Mouse (Mus musculus) lung, embryonic 16.5 days (tissue): ENCODE results near the gene Cyp4f17. TPM values are rescaled to one million over a fixed set of nuclear protein-coding genes. Genes with fewer than 3 reads are reported as not detected.
"Not testable (repeated sequence)": the region's sequence is repeated elsewhere in the genome, so short reads cannot be mapped to it uniquely, and the experiment has no call there.

Source experiments
- ATAC-seq: fragments of 200-750 bp; cut with Nextera tagmentation; 2 replicates; pipeline ENCODE4 v1.8.0; 2017; ENCODE audit warnings: low read depth, mild to moderate bottlenecking, moderate library complexity
- H3K27ac ChIP-seq: fragments of 300-500 bp; sonication (generic); 2 replicates; pipeline ENCODE4 v1.5.1; 2014; ENCODE audit warnings: mild to moderate bottlenecking, control low read depth, low read length
- H3K27me3 ChIP-seq: fragments of 300-500 bp; sonication (generic); 2 replicates; pipeline ENCODE4 v1.6.1; 2014; ENCODE audit warnings: low read depth, low read length, mixed read lengths; ENCODE audit not compliant: control insufficient read depth, insufficient read depth
- H3K36me3 ChIP-seq: fragments of 300-500 bp; sonication (generic); 2 replicates; pipeline ENCODE4 v1.6.1; 2014; ENCODE audit warnings: low read length; ENCODE audit not compliant: control insufficient read depth, insufficient read depth
- H3K4me1 ChIP-seq: fragments of 300-500 bp; sonication (generic); replicated peaks from 2 replicates; pipeline ENCODE4 v1.6.1; 2014; ENCODE audit warnings: low read length, mixed read lengths; ENCODE audit not compliant: control insufficient read depth, insufficient read depth
- H3K4me2 ChIP-seq: fragments of 300-500 bp; sonication (generic); 2 replicates; pipeline ENCODE4 v1.6.1; 2014; ENCODE audit warnings: low read depth, low read length, control low read depth
- H3K4me3 ChIP-seq: fragments of 300-500 bp; sonication (generic); 2 replicates; pipeline ENCODE4 v1.5.1; 2014; ENCODE audit warnings: mild to moderate bottlenecking, low read length, control low read depth
- H3K9ac ChIP-seq: fragments of 300-500 bp; sonication (generic); 2 replicates; pipeline ENCODE4 v1.6.1; 2014; ENCODE audit warnings: low read length, control low read depth
- H3K9me3 ChIP-seq: fragments of 300-500 bp; sonication (generic); 2 replicates; pipeline ENCODE4 v1.6.1; 2016; ENCODE audit warnings: low read length; ENCODE audit not compliant: control insufficient read depth
- WGBS: fragments of 180-500 bp; shearing (Covaris S2); extraction: QIAGEN DNeasy Blood & Tissue Kit; methylation state at CpG from one replicate; pipeline ENCODE4 v1.1.7; 2014; 5-methylcytosine and 5-hydroxymethylcytosine counted together
- polyA plus RNA-seq: library from polyadenylated mRNA; unstranded; fragments of >200 nt; fragmentation: Nextera tagmentation; extraction: Ambion mirVana; gene quantifications from 2 replicates; pipeline ENCODE4 v1.2.1, GENCODE M21; 2015

Gene Cyp4f17
- polyA plus RNA-seq, 1 experiment from 2014 or later = 8.7 TPM

- H3K36me3 ChIP-seq = no peaks in the 10 kb centered on the region
- WGBS = 70% methylated on average over 14 of the region's 14 CpGs
- H3K9ac ChIP-seq = no peak overlapping the region
- H3K9me3 ChIP-seq = no peaks in the 10 kb centered on the region
- H3K4me1 ChIP-seq = no peaks in the 10 kb centered on the region
- no peak overlapping the region for H3K4me2 ChIP-seq
- 0 out of 2 replicates have a peak, but pooled peaks cover 6% of the 10 kb centered on the region for H3K27me3 ChIP-seq
- no peak overlapping the region for H3K4me3 ChIP-seq
- H3K27ac ChIP-seq = no peak overlapping the region
- no peak for ATAC-seq
Observed at GRCm38 (mm10) chr17:32481766-32482165, 24.1 kb upstream of the Cyp4f17 start.

DNA sequence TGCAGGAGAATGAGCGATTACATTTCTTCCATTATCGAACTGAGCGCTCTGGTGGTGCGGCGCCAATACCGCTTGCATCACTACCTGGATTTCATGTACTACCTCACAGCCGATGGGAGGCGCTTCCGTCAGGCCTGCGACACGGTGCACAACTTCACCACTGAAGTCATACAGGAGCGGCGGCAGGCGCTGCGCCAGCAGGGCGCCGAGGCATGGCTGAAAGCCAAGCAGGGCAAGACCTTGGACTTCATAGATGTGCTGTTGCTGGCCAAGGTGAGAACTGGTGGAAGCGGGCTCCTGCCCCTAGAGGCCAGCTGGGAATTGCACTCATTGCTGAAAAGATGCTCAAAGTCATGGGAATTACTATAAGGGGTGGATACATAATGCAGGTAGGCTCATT lies 22.6 kb upstream of the Cyp4f17 start:
- Histone ChIP-seq H3K36me3 (no peaks in the 10 kb centered on the region), H3K4me1 (no peaks in the 10 kb centered on the region), H3K4me3 (peak overlapping the region; percentile 17), H3K27me3 (0 out of 2 replicates have a peak, but pooled peaks cover 6% of the 10 kb centered on the region), H3K9me3 (no peaks in the 10 kb centered on the region), H3K4me2 (peak overlapping the region; percentile 44), H3K9ac (no peak overlapping the region), H3K27ac (no peak overlapping the region)
- WGBS = 14% methylated on average over 18 of the region's 18 CpGs
- peak; percentile 77 for ATAC-seq

GRCm38 (mm10) chr17:32492349-32492980 lies 13.4 kb upstream of the Cyp4f17 start:
- Histone ChIP-seq H3K9me3 (no peaks in the 10 kb centered on the region), H3K4me2 (peak overlapping the region; percentile 53), H3K27ac (no peak overlapping the region), H3K36me3 (no peaks in the 10 kb centered on the region), H3K27me3 (no peaks in the 10 kb centered on the region), H3K9ac (peak overlapping the region; percentile 38; the same call in 1 of the 2 replicates), H3K4me3 (peak overlapping the region; percentile 39), H3K4me1 (no peaks in the 10 kb centered on the region; the same call in 1 of the 2 replicates)
- peak; percentile 82 for ATAC-seq
- 10% methylated on average over 30 of the region's 30 CpGs for WGBS

- H3K9me3 ChIP-seq = no peaks in the 10 kb centered on the region
- H3K9ac ChIP-seq = no peak overlapping the region
- no peaks in the 10 kb centered on the region; the same call in 1 of the 2 replicates for H3K4me1 ChIP-seq
- peak; percentile 64; the same call in 1 of the 2 replicates for ATAC-seq
- no peaks in the 10 kb centered on the region for H3K36me3 ChIP-seq
- H3K4me2 ChIP-seq = no peak overlapping the region
- no peaks in the 10 kb centered on the region for H3K27me3 ChIP-seq
- 43% methylated on average over 1 of the region's 1 CpGs for WGBS
- H3K27ac ChIP-seq = no peak overlapping the region
- no peak overlapping the region for H3K4me3 ChIP-seq
Observed at GRCm38 (mm10) chr17:32494601-32495000, 11.2 kb upstream of the Cyp4f17 start.

DNA sequence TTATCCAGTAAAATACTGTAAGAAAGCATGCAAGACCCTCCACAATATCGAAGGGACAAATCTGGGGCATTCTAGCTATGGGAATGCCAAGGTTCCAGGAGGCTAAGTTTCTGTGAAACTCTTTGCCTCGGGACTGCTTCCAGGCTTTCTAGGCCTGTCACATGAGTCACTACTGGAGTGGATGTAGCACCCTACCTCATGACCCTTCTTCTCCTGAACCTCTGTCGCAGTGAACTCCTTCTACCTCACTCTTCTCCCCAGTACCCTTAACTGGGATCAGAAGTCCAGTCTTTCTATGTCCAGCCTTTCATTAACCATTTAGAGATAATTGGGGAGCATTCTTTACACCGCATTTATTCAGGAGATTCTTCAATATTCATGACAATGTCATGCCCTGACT lies 5.3 kb upstream of the Cyp4f17 start:
- H3K27ac ChIP-seq, H3K27me3 ChIP-seq, H3K4me3 ChIP-seq, H3K4me1 ChIP-seq, H3K9ac ChIP-seq, ATAC-seq, H3K9me3 ChIP-seq, H3K36me3 ChIP-seq, H3K4me2 ChIP-seq: not testable (repeated sequence)
- 87% methylated on average over 4 of the region's 4 CpGs for WGBS

GRCm38 (mm10) chr17:32501051-32501450 lies 4.8 kb upstream of the Cyp4f17 start:
- H3K9me3 ChIP-seq = no peaks in the 10 kb centered on the region
- H3K27ac ChIP-seq = no peak overlapping the region
- H3K9ac ChIP-seq = no peak overlapping the region
- peaks cover 4% of the 10 kb centered on the region; the same call in 1 of the 2 replicates for H3K4me1 ChIP-seq
- WGBS = 65% methylated on average over 3 of the region's 3 CpGs
- H3K4me3 ChIP-seq = no peak overlapping the region
- ATAC-seq = no peak
- no peaks in the 10 kb centered on the region for H3K36me3 ChIP-seq
- H3K27me3 ChIP-seq = no peaks in the 10 kb centered on the region
- no peak overlapping the region for H3K4me2 ChIP-seq

GRCm38 (mm10) chr17:32503111-32503510 lies 2.7 kb upstream of the Cyp4f17 start:
- no peaks in the 10 kb centered on the region for H3K9me3 ChIP-seq
- peaks cover 7% of the 10 kb centered on the region for H3K4me1 ChIP-seq
- ATAC-seq = no peak
- H3K4me3 ChIP-seq = no peak overlapping the region
- H3K9ac ChIP-seq = no peak overlapping the region
- WGBS = 51% methylated on average over 2 of the region's 2 CpGs
- H3K27ac ChIP-seq = no peak overlapping the region
- no peaks in the 10 kb centered on the region for H3K36me3 ChIP-seq
- no peaks in the 10 kb centered on the region for H3K27me3 ChIP-seq
- H3K4me2 ChIP-seq = no peak overlapping the region

- no peaks in the 10 kb centered on the region for H3K36me3 ChIP-seq
- 31% methylated on average over 9 of the region's 9 CpGs for WGBS
- H3K27me3 ChIP-seq = no peaks in the 10 kb centered on the region
- peaks cover 7% of the 10 kb centered on the region for H3K4me1 ChIP-seq
- peak; percentile 22 for ATAC-seq
- H3K4me2 ChIP-seq = peak overlapping the region; percentile 74
- peak overlapping the region; percentile 65 for H3K9ac ChIP-seq
- H3K9me3 ChIP-seq = no peaks in the 10 kb centered on the region
- H3K27ac ChIP-seq = peak overlapping the region; percentile 23; the same call in 1 of the 2 replicates
- H3K4me3 ChIP-seq = peak overlapping the region; percentile 63
Observed at GRCm38 (mm10) chr17:32506729-32507245, 937 bp downstream of the Cyp4f17 start.

DNA sequence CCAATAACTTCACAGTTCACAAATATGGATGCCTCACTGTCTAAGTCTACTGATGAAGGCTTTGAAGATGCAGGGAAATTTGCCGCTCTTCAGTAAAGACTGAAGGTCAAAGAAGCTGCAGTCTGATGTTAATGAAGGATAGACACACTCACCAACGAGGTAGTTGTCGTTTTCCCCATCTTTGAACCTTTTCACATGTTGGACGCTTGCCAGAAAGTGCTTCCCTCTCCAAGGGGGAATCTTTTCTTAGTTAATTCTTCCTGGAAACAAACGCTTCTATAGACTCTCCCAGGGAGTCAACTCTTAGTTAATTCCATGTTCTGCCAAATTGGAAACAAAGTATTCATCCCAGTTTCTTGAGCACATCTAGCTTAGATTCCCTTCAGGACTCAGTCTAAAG lies 10.3 kb downstream of the Cyp4f17 start:
- Histone ChIP-seq H3K9ac (no peak overlapping the region), H3K4me1 (no peaks in the 10 kb centered on the region), H3K9me3 (no peaks in the 10 kb centered on the region), H3K27ac (no peak overlapping the region), H3K36me3 (no peaks in the 10 kb centered on the region), H3K4me3 (no peak overlapping the region), H3K4me2 (no peak overlapping the region), H3K27me3 (no peaks in the 10 kb centered on the region)
- WGBS = 71% methylated on average over 5 of the region's 5 CpGs
- no peak for ATAC-seq
